Mouse (Mus musculus): Measurements from ENCODE around the gene Gm43302. TPM values are rescaled to one million over a fixed set of nuclear protein-coding genes. Genes with fewer than 3 reads are reported as not detected.
"Not testable (repeated sequence)": the region's sequence is repeated elsewhere in the genome, so short reads cannot be mapped to it uniquely, and the experiment has no call there.

The Gm43302 gene
- total RNA-seq (2015; ENCODE audit: low replicate concordance) (not detected in 2 replicates), total RNA-seq (2017; ENCODE audit: low replicate concordance) (0.26 TPM in 1 of 2 replicates, not detected in the other)

GRCm38 (mm10) chr5:105293226-105294165 is at the start of gene Gm43302, which contains the start of gene Gbp6:
Gm43302 (minus strand) TSS chr5:105293695.
Gbp6 (minus strand) TSS chr5:105293698.
- not testable (repeated sequence) for ATAC-seq (replicated peaks; ENCODE audit: low FRiP score, poor library complexity, severe bottlenecking)

- ATAC-seq (replicated peaks; ENCODE audit: low FRiP score, poor library complexity, severe bottlenecking): no peak
These were observed 47.8 kb upstream of the Gm43302 start for GRCm38 (mm10) chr5:105341281-105341680.

GRCm38 (mm10) chr5:105322543-105322942 is 29.0 kb upstream of the Gm43302 start:
- ATAC-seq (replicated peaks; ENCODE audit: low FRiP score, poor library complexity, severe bottlenecking): no peak

- ATAC-seq (replicated peaks; ENCODE audit: low FRiP score, poor library complexity, severe bottlenecking): no peak
These were observed 17.4 kb upstream of the Gm43302 start for GRCm38 (mm10) chr5:105310941-105311340.

- ATAC-seq (replicated peaks; ENCODE audit: low FRiP score, poor library complexity, severe bottlenecking): not testable (repeated sequence)
These were observed 15.7 kb upstream of the Gm43302 start for GRCm38 (mm10) chr5:105309148-105309547.

- ATAC-seq (replicated peaks; ENCODE audit: low FRiP score, poor library complexity, severe bottlenecking): not testable (repeated sequence)
These were observed 13.5 kb upstream of the Gm43302 start for GRCm38 (mm10) chr5:105306946-105307345.

- ATAC-seq (replicated peaks; ENCODE audit: low FRiP score, poor library complexity, severe bottlenecking): no peak
These were observed 12.7 kb upstream of the Gm43302 start for GRCm38 (mm10) chr5:105306159-105306581.

GRCm38 (mm10) chr5:105305671-105306070 is 12.2 kb upstream of the Gm43302 start:
- ATAC-seq (replicated peaks; ENCODE audit: low FRiP score, poor library complexity, severe bottlenecking): not testable (repeated sequence)

GRCm38 (mm10) chr5:105301963-105302362 is 8.5 kb upstream of the Gm43302 start:
- no peak for ATAC-seq (replicated peaks; ENCODE audit: low FRiP score, poor library complexity, severe bottlenecking)

GRCm38 (mm10) chr5:105301531-105301930 is 8.0 kb upstream of the Gm43302 start:
- ATAC-seq (replicated peaks; ENCODE audit: low FRiP score, poor library complexity, severe bottlenecking): no peak

- ATAC-seq (replicated peaks; ENCODE audit: low FRiP score, poor library complexity, severe bottlenecking): no peak
These were observed 2.3 kb upstream of the Gm43302 start for GRCm38 (mm10) chr5:105295746-105296145.

- ATAC-seq (replicated peaks; ENCODE audit: low FRiP score, poor library complexity, severe bottlenecking): no peak
These were observed 1.0 kb downstream of the Gm43302 start for GRCm38 (mm10) chr5:105292492-105292891.

GRCm38 (mm10) chr5:105290921-105291320 is 2.6 kb downstream of the Gm43302 start:
- not testable (repeated sequence) for ATAC-seq (replicated peaks; ENCODE audit: low FRiP score, poor library complexity, severe bottlenecking)

- not testable (repeated sequence) for ATAC-seq (replicated peaks; ENCODE audit: low FRiP score, poor library complexity, severe bottlenecking)
These were observed 32.8 kb downstream of the Gm43302 start for GRCm38 (mm10) chr5:105260673-105261072.

GRCm38 (mm10) chr5:105252491-105252890 is 41.0 kb downstream of the Gm43302 start:
- ATAC-seq (replicated peaks; ENCODE audit: low FRiP score, poor library complexity, severe bottlenecking): no peak

GRCm38 (mm10) chr5:105244741-105245140 is 48.8 kb downstream of the Gm43302 start:
- ATAC-seq (replicated peaks; ENCODE audit: low FRiP score, poor library complexity, severe bottlenecking): not testable (repeated sequence)

- not testable (repeated sequence) for ATAC-seq (replicated peaks; ENCODE audit: low FRiP score, poor library complexity, severe bottlenecking)
These were observed 52.5 kb downstream of the Gm43302 start for GRCm38 (mm10) chr5:105240982-105241381.

- not testable (repeated sequence) for ATAC-seq (replicated peaks; ENCODE audit: low FRiP score, poor library complexity, severe bottlenecking)
These were observed 53.9 kb downstream of the Gm43302 start, which contains the start of gene Gbp10 for GRCm38 (mm10) chr5:105239483-105240047. Gbp10 (minus strand) TSS chr5:105239533.

- not testable (repeated sequence) for ATAC-seq (replicated peaks; ENCODE audit: low FRiP score, poor library complexity, severe bottlenecking)
These were observed 55.1 kb downstream of the Gm43302 start for GRCm38 (mm10) chr5:105238402-105238801.

- not testable (repeated sequence) for ATAC-seq (replicated peaks; ENCODE audit: low FRiP score, poor library complexity, severe bottlenecking)
These were observed 57.5 kb downstream of the Gm43302 start for GRCm38 (mm10) chr5:105236040-105236439.
